Mouse (Mus musculus) skeletal muscle tissue, postnatal 0 days (tissue): ENCODE measurements around the gene Dnmt3b. TPM values are rescaled to one million over a fixed set of nuclear protein-coding genes. Genes with fewer than 3 reads are reported as not detected.

Experiments used
- polyA plus RNA-seq: library from polyadenylated mRNA; unstranded; fragments of >200 nt; fragmentation: Nextera tagmentation; extraction: Ambion mirVana; gene quantifications from 2 replicates; pipeline ENCODE4 v1.2.1, GENCODE M21; 2015

Gene Dnmt3b
- polyA plus RNA-seq, result 1.7 and 2.3 TPM in 2 replicates

DNA sequence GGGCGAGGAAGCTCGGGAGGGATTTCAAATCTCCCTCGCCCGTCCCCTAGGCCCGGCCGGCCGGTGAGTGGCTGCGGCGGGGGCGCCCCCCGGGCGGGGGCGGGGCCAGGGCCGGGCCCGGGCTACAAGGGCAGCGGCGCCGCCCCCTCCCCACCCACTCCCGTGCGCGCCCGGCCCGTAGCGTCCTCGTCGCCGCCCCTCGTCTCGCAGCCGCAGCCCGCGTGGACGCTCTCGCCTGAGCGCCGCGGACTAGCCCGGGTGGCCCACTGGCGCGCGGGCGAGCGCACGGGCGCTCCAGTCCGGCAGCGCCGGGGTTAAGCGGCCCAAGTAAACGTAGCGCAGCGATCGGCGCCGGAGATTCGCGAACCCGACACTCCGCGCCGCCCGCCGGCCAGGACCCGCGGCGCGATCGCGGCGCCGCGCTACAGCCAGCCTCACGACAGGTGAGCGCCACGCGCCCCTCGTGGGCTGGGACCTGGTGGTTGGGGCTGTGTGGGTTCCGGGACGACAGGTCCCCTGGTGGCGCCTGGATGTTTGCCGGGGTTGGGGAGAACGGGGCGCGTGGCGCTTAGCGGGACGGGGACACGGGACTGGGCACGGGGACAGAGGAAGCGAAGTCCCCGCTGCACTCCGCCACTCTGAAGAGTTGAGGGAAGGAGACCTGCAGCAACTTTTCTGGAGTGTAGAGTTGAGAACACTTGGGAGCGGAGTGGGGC lies at the start of gene Dnmt3b:
Gene Dnmt3b (plus strand): TSS at position 153 of the 716 bp plus-strand sequence.

GRCm38 (mm10) chr2:153631976-153632870 lies 17.0 kb upstream of the Dnmt3b start, which contains the start of gene Commd7:
Commd7 (minus strand) TSS chr2:153632781.

GRCm38 (mm10) chr2:153696352-153696751 lies 47.1 kb downstream of the Dnmt3b start, which contains the start of gene Dnmt3c:
Dnmt3c (plus strand) TSS chr2:153696652.

Other genes with a start within 250 kb of the Dnmt3b start
- not detected in 2 replicates for gene 4930404H24Rik, start 156.7 kb upstream of the Dnmt3b start, polyA plus RNA-seq
- 2.1 and 2.4 TPM in 2 replicates for gene Nol4l, start 119.5 kb upstream of the Dnmt3b start, polyA plus RNA-seq
- gene Commd7, start 16.7 kb upstream of the Dnmt3b start, polyA plus RNA-seq, result 37.8 and 47.2 TPM in 2 replicates
- 0.18 and 0.44 TPM in 2 replicates for gene Dnmt3c, start 47.2 kb downstream of the Dnmt3b start, polyA plus RNA-seq
- gene Mapre1, start 91.8 kb downstream of the Dnmt3b start, polyA plus RNA-seq, result 134 and 157 TPM in 2 replicates
- 0.02 TPM in 1 of 2 replicates, not detected in the other for gene Efcab8, start 130.5 kb downstream of the Dnmt3b start, polyA plus RNA-seq
- not detected in 2 replicates for gene Sun5, start 221.6 kb downstream of the Dnmt3b start, polyA plus RNA-seq
- not detected in 2 replicates for gene Bpifb2, start 225.6 kb downstream of the Dnmt3b start, polyA plus RNA-seq